Mouse (Mus musculus) Patski (cell line): ENCODE measurements at regions not wholly inside any gene's neighbourhood (a gene's known extent, or its start where the extent isn't known, plus 50 kb on each side); places are given as distances from the start of the nearest gene placed in this dataset.

ENCODE experiments used
- ATAC-seq: fragments of 100-300 bp; one replicate; pipeline ENCODE4 v1.8.0; 2021
- CTCF ChIA-PET: fragments of 350-600 bp; sonication (Branson Sonifier 250); formaldehyde crosslinking; loops from one replicate; lab custom pipeline; 2022; ENCODE audit warnings: inconsistent platforms; lab: Charles Lee
- POLR2A ChIA-PET: fragments of 350-600 bp; sonication (Branson Sonifier 250); formaldehyde crosslinking; loops from one replicate; lab custom pipeline; 2022; ENCODE audit warnings: antibody characterized with exemption, inconsistent platforms; lab: Charles Lee
- DNase-seq: peaks from one replicate; pipeline ENCODE4 v3.0.0-alpha.2; 2011; ENCODE audit warnings: low read depth, low spot score
- H3K27me3 ChIP-seq: fragments of 371-371 bp; one replicate; pipeline ENCODE4 v1.5.1; 2021
- CTCF ChIP-seq: fragments of 100-300 bp; IDR thresholded peaks from one replicate; pipeline ENCODE4 v1.5.1; 2021
- in situ Hi-C: fragments of 300-500 bp; cut with MboI; formaldehyde crosslinking; loops from 3 replicates; pipeline ENCODE4 v1.11.1; 2018; ENCODE audit warnings: low pct_unique_long_range_greater_than_20kb, mixed read lengths

DNA sequence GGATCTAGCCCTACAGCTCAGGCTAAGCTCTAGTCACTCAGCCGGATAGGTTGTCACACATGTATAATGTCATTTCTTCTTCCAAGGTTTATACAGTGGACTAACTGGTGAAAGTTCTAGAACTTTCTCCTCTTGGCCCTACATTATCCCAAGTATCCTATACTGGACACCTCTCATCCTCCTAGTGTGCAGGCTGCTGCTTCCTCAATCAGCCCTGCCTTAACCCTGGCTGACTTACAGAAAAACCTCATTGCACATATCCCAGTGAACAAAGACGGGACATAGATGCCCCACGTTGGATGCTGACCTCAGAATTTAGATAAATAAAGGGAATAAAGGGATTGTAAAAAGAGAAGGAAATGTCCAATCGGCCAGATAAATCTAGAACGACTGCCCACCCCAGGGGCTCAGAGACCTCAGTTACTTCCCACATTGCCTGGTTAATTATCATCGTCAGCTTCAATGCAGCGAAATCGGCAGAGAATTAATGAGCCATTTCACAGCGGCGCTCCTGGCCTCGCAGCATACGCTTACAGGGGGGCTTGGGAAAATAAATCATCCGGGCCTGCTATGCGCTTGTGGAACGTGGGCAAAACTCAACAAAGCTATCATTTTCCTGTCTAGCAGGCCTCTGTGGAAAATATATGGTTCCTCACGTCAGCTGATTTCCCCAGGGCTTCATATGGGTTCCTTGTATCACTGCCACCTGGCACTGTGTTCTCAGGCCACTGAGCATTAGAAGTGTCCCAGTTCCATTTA, 145.5 kb upstream of the Arl4c start:
- in situ Hi-C loops, result no loop called here
- ATAC-seq (no peak), DNase-seq (no peak)
- no peaks in the 10 kb centered on the region for H3K27me3 ChIP-seq
- no peak for TF ChIP-seq CTCF
- CTCF ChIA-PET, result interaction anchor here (1.4 kb wide), 1 partner anchor 22 kb away, joined by 3 read pairs; no protein-coding TSS in a partner anchor
- POLR2A ChIA-PET, result no interaction called here

GRCm38 (mm10) chr1:88848246-88848645, 146.2 kb upstream of the Arl4c start:
- POLR2A ChIA-PET, result no interaction called here
- DNase-seq (no peak), ATAC-seq (no peak)
- in situ Hi-C loops, result no loop called here
- CTCF ChIA-PET, result interaction anchor here (0.7 to 2.0 kb wide), 3 partner anchors 22 to 40 kb away, joined by 3 to 4 read pairs (median 3); no protein-coding TSS in a partner anchor
- H3K27me3 ChIP-seq, result no peaks in the 10 kb centered on the region
- TF ChIP-seq CTCF, result no peak

GRCm38 (mm10) chr1:88849421-88849820, 147.4 kb upstream of the Arl4c start:
- no peak for DNase-seq
- no peak for TF ChIP-seq CTCF
- ATAC-seq, result no peak
- ChIA-PET POLR2A (no interaction called here), CTCF (interaction anchor here (2.0 kb wide), 1 partner anchor 23 kb away, joined by 4 read pairs; no protein-coding TSS in a partner anchor)
- no peaks in the 10 kb centered on the region for H3K27me3 ChIP-seq
- in situ Hi-C loops, result no loop called here

GRCm38 (mm10) chr1:88851931-88852330, 149.9 kb upstream of the Arl4c start:
- no peak for DNase-seq
- H3K27me3 ChIP-seq, result no peaks in the 10 kb centered on the region
- TF ChIP-seq CTCF, result no peak
- ChIA-PET CTCF (no interaction called here), POLR2A (no interaction called here)
- ATAC-seq, result no peak
- in situ Hi-C loops, result no loop called here

- CTCF ChIA-PET, result no interaction called here
- DNase-seq (no peak), ATAC-seq (no peak)
- in situ Hi-C loops, result no loop called here
- H3K27me3 ChIP-seq, result no peaks in the 10 kb centered on the region
- POLR2A ChIA-PET, result interaction anchor here (0.7 kb wide), 2 partner anchors 64 to 210 kb away, joined by 3 read pairs; no protein-coding TSS in a partner anchor
- no peak for TF ChIP-seq CTCF
Measured at GRCm38 (mm10) chr1:88860871-88861589, 159.0 kb upstream of the Arl4c start.

GRCm38 (mm10) chr1:88861590-88861935, 159.5 kb upstream of the Arl4c start:
- TF ChIP-seq CTCF, result no peak
- in situ Hi-C loops, result no loop called here
- POLR2A ChIA-PET, result interaction anchor here (0.7 kb wide), 1 partner anchor 65 kb away, joined by 3 read pairs; no protein-coding TSS in a partner anchor

DNA sequence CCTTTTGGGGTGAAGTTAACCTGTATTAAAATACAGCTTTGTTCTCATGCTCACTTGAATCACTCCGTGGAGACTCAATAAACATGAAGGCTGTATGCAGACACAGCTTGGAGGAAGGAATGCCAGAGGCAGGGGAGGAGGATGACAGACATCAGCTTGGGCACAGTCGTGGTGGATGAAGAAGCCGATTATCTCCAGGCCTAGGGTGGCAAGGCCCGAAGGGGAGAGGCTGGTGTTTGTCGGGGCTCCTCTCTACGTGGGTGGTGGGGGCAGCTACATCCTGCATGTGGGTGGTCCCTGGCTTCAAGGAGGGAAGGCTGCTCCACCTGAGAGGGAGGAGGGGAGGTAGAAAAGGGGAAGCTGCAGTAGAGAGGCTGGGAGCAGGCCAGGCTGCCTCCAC, 163.4 kb upstream of the Arl4c start:
- POLR2A ChIA-PET, result no interaction called here
- no peak for TF ChIP-seq CTCF
- CTCF ChIA-PET, result no interaction called here
- H3K27me3 ChIP-seq, result no peaks in the 10 kb centered on the region
- no peak for ATAC-seq
- in situ Hi-C loops, result loop anchor here (5.0 kb wide), 1 partner anchor 98 kb away; no protein-coding TSS in a partner anchor
- DNase-seq, result no peak

More at GRCm38 (mm10) chr1:88861590-88861935, 159.5 kb upstream of the Arl4c start:
- CTCF ChIA-PET, result no interaction called here
- no peak for DNase-seq
- ATAC-seq, result no peak
- H3K27me3 ChIP-seq, result no peaks in the 10 kb centered on the region

GRCm38 (mm10) chr1:88866571-88866970, 164.6 kb upstream of the Arl4c start:
- POLR2A ChIA-PET, result no interaction called here
- ATAC-seq (no peak), DNase-seq (no peak)
- no peak for TF ChIP-seq CTCF
- CTCF ChIA-PET, result no interaction called here
- in situ Hi-C loops, result loop anchor here (5.0 kb wide), 1 partner anchor 99 kb away; no protein-coding TSS in a partner anchor
- no peaks in the 10 kb centered on the region for H3K27me3 ChIP-seq

DNA sequence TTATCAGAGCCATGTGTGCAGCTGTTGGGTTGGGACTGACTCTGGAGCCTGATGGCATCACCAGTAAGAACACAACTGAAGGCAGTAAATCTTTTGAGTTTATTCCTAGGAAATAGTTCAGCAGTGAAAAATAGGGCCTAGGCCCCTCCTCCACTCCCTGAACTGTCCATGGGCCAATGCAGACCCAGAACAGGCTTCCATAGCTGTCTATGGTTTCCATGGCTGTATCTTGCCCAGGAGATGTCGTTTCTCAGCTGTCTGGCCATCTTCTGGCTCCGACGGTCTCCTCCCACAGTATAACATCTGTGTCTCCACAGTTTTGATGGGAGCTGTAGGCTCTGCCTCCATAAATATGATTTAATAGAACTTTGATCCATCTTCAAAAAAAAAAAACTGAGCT, 165.1 kb upstream of the Arl4c start:
- H3K27me3 ChIP-seq, result no peaks in the 10 kb centered on the region
- POLR2A ChIA-PET, result no interaction called here
- in situ Hi-C loops, result loop anchor here (5.0 kb wide), 1 partner anchor 100 kb away; no protein-coding TSS in a partner anchor
- no peak for TF ChIP-seq CTCF
- ATAC-seq (no peak), DNase-seq (no peak)
- CTCF ChIA-PET, result no interaction called here

DNA sequence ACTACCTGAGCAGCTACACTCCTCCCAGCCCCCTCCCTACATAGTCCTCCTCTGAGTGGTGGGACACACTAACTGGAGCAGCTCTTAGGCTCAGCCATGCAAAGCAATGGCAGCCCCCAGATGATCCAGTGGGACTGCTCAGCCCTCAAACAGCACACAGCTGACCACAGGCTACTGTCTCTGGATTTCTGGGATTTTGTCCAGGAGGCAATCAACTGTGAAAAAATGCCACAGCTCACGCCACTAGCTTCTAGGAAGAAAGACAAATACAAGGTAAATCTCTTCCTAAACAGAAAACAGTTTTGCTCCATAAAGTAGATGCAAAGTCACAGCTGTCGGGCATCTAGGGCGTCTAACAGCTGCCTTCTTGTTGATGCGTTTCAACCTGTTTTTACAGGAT, 167.9 kb upstream of the Arl4c start:
- TF ChIP-seq CTCF, result no peak
- CTCF ChIA-PET, result no interaction called here
- ATAC-seq, result peak; percentile 44

More for the DNA sequence above, 167.9 kb upstream of the Arl4c start:
- POLR2A ChIA-PET, result interaction anchor here (0.6 to 0.7 kb wide), 2 partner anchors 127 to 441 kb away, joined by 3 to 6 read pairs; no protein-coding TSS in a partner anchor
- in situ Hi-C loops, result loop anchor here (5.0 to 10.0 kb wide), 3 partner anchors 103 to 705 kb away; no protein-coding TSS in a partner anchor
- DNase-seq, result peak; percentile 92
- no peaks in the 10 kb centered on the region for H3K27me3 ChIP-seq
